Mouse (Mus musculus): ENCODE data around the gene Has3.
"Not testable (repeated sequence)": the region's sequence is repeated elsewhere in the genome, so short reads cannot be mapped to it uniquely, and the experiment has no call there.

- not testable (repeated sequence) for TF ChIP-seq HCFC1 (IDR thresholded peaks at IDR 0.05; ENCODE audit: borderline replicate concordance, insufficient read depth, low read length); CHD2 (IDR thresholded peaks at IDR 0.05; ENCODE audit: low read depth, low read length)
Measured at GRCm38 (mm10) chr8:106884826-106885400, 14.9 kb downstream of the Has3 start.

Measured in ES-E14 (cell line).